Mouse (Mus musculus): ENCODE measurements around the gene Adap1. TPM values are rescaled to one million over a fixed set of nuclear protein-coding genes. Genes with fewer than 3 reads are reported as not detected.

Gene Adap1
- polyA plus RNA-seq, 1 experiment from 2014 or later: 2.0 TPM

DNA sequence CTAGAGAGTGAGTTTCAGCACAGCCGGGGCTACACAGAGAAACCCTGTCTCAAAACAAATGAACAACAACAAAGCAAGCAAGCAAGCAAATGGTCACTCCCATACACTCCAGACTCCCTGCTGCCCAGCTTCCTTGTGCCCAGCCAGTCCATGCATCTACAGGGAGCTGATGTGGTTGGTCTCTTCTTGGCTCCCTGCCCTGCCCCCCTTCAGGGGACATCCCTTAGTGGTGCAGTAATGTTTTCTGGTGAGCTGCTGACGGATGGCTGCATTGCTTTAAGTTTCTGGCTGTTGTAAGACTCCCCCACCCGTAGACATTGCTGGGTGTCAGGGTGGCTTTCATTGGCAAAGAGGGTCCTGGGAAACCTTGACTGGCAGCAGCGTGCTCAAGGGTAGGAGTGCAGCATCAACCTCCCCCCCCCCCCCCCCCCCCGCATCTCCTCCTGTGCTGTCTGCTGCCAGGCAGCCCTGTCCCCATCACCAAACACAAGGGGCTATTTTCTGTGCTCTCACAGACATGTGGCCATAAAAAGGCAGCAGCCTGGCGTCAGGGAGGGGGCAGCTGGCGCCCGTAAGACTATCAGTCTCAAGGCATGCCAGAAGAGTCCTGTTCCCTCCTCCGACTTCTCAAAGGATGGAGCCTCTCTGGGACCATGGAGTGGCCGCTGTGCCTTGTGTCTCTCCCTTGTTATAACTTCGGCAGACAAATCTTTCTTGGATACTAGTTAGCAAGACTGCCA lies 43.9 kb downstream of the Adap1 start:
- no peak overlapping the region for H3K4me2 ChIP-seq (ENCODE audit: low read depth, low read length, severe bottlenecking)
- DNase-seq (ENCODE audit: low spot score) (no peak), ATAC-seq (replicated peaks; ENCODE audit: low FRiP score) (no peak)
- H3K9me3 ChIP-seq (ENCODE audit: control insufficient read depth, low read length): no peaks in the 10 kb centered on the region
- no peak overlapping the region for H3K27ac ChIP-seq (ENCODE audit: low read depth, low read length)
- H3K4me1 ChIP-seq (replicated peaks; ENCODE audit: control insufficient read depth, insufficient read depth, low read length): no peaks in the 10 kb centered on the region
- H3K4me3 ChIP-seq (ENCODE audit: low read depth, low read length): no peak overlapping the region
- WGBS: 68% methylated on average over 10 of the region's 11 CpGs
- no peaks in the 10 kb centered on the region for H3K36me3 ChIP-seq (ENCODE audit: control insufficient read depth, insufficient read depth, low read length)
- no peak overlapping the region for H3K9ac ChIP-seq (ENCODE audit: low read length)
- no peaks in the 10 kb centered on the region for H3K27me3 ChIP-seq (ENCODE audit: control insufficient read depth, insufficient read depth, low read length)

DNA sequence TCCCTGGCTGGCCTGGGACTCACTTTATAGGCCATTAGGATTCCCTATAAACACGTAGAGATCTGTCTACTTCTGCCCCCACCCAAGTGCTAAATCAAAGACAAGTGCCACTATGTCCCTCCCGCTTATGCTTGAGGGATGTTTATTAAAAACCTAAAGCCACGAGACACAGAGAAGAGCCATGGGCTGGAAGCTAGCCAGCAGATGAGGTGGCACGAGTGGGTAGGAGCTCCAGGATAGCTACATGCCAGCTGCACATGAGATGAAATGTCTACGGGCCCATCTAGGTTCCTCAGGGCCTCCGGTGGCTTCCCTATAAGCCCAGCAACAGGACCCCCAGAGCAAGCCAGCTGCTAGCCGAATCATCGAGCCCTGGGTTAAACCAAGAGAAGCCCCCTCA lies 48.1 kb downstream of the Adap1 start:
- H3K4me3 ChIP-seq (ENCODE audit: low read depth, low read length): no peak overlapping the region
- no peak overlapping the region for H3K4me2 ChIP-seq (ENCODE audit: low read depth, low read length, severe bottlenecking)
- DNase-seq (ENCODE audit: low spot score): no peak
- H3K27me3 ChIP-seq (ENCODE audit: control insufficient read depth, insufficient read depth, low read length): no peaks in the 10 kb centered on the region
- no peaks in the 10 kb centered on the region for H3K4me1 ChIP-seq (replicated peaks; ENCODE audit: control insufficient read depth, insufficient read depth, low read length)
- WGBS: 88% methylated on average over 8 of the region's 8 CpGs
- no peak for ATAC-seq (replicated peaks; ENCODE audit: low FRiP score)
- no peak overlapping the region for H3K9ac ChIP-seq (ENCODE audit: low read length)
- H3K9me3 ChIP-seq (ENCODE audit: control insufficient read depth, low read length): no peaks in the 10 kb centered on the region
- no peak overlapping the region for H3K27ac ChIP-seq (ENCODE audit: low read depth, low read length)
- no peaks in the 10 kb centered on the region for H3K36me3 ChIP-seq (ENCODE audit: control insufficient read depth, insufficient read depth, low read length)

DNA sequence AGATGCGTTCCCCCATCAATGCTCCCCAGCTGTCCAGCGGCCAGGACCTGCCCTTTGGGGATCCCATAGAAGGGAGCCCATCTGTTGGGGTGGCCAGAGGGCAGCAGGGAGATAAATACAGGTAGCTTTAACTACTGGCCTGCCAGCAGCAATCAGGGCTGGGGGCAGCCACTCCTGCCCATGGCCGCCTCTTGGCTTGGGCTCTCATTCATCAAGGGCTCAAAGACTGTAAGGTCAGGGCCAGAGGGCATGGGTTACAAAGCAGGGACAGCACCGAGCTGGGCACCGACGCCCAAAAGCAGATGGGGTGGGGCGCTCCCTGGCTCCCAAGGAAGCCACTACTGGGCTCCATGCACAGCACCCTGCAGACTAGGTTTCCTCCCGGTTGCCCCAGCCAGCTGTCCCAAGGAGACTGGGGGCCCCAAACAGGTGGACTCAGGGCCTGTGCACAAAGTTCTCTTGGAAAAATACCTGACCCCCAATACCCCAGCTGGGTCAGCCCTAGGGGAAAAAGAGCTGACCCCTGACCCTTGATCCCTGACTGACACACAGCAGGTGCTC lies 53.3 kb downstream of the Adap1 start:
- Histone ChIP-seq H3K9ac (ENCODE audit: low read length) (no peak overlapping the region), H3K36me3 (ENCODE audit: control insufficient read depth, insufficient read depth, low read length) (peaks cover 4% of the 10 kb centered on the region; the same call in 1 of the 2 replicates), H3K27me3 (ENCODE audit: control insufficient read depth, insufficient read depth, low read length) (no peaks in the 10 kb centered on the region), H3K4me1 (replicated peaks; ENCODE audit: control insufficient read depth, insufficient read depth, low read length) (0 out of 2 replicates have a peak, but pooled peaks cover 2% of the 10 kb centered on the region), H3K4me3 (ENCODE audit: low read depth, low read length) (no peak overlapping the region), H3K4me2 (ENCODE audit: low read depth, low read length, severe bottlenecking) (no peak overlapping the region), H3K27ac (ENCODE audit: low read depth, low read length) (no peak overlapping the region), H3K9me3 (ENCODE audit: control insufficient read depth, low read length) (no peaks in the 10 kb centered on the region)
- peak; percentile 14; the same call in 1 of the 2 replicates for ATAC-seq (replicated peaks; ENCODE audit: low FRiP score)
- WGBS: 53% methylated on average over 8 of the region's 8 CpGs
- DNase-seq (ENCODE audit: low spot score): no peak

DNA sequence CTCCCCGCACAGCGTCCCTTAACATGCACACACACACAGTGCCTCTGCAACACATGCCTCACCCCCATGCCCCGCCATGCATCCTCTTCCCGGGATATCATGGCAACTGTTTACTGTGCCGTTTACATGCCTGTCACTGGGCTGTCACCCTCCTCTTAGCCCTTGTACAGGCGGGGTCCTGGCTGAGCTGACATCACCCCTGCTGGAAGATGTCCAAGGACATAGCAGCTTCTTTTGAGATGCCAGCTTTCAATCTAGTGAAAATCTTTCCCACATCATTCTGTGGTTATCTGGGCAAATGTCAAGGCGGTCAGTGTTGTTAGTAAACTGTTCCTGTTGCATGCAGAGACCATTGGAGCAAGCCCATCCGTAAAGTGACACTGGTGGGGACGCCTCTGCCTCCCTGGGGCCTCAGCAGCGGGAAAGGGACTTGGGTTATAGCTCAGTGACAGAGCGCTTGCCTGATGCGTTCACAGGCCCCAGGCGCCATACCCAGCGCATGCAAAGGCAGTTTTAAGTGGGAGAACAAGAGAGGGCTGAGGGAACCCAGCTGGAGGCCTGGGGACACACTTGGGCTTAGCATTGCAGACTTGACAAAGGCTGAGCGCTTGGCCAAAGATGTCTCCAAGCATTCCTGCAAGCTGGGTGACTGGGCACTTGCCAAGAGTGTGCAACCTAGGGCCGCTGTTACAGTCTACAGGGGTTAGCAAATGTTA lies 54.5 kb downstream of the Adap1 start:
- Histone ChIP-seq H3K9me3 (ENCODE audit: control insufficient read depth, low read length) (no peaks in the 10 kb centered on the region), H3K36me3 (ENCODE audit: control insufficient read depth, insufficient read depth, low read length) (peaks cover 8% of the 10 kb centered on the region; the same call in 1 of the 2 replicates), H3K27ac (ENCODE audit: low read depth, low read length) (no peak overlapping the region), H3K4me3 (ENCODE audit: low read depth, low read length) (no peak overlapping the region), H3K4me1 (replicated peaks; ENCODE audit: control insufficient read depth, insufficient read depth, low read length) (0 out of 2 replicates have a peak, but pooled peaks cover 2% of the 10 kb centered on the region), H3K27me3 (ENCODE audit: control insufficient read depth, insufficient read depth, low read length) (no peaks in the 10 kb centered on the region), H3K9ac (ENCODE audit: low read length) (no peak overlapping the region), H3K4me2 (ENCODE audit: low read depth, low read length, severe bottlenecking) (no peak overlapping the region)
- WGBS: 74% methylated on average over 16 of the region's 16 CpGs
- ATAC-seq (replicated peaks; ENCODE audit: low FRiP score): no peak
- DNase-seq (ENCODE audit: low spot score): no peak

DNA sequence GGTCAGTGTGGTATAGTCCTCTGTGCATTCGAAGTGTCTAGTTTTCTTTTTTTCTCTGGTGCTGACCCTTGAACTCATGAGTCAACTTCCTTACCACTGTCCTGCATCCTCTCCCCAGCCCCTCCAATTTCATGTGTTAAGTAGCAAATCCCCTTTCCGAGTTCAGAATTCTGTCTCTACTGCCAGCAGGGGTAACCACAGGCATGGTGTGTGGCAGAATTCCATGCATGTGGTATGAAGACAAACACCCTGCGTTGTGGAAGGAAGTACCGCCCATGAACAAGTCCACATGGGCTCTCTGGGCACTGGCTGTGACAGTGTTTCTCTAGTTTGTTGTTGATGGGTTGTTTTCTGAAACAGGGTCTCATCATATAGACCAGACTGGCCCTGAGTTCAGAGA lies 57.8 kb downstream of the Adap1 start:
- H3K36me3 ChIP-seq (ENCODE audit: control insufficient read depth, insufficient read depth, low read length): peaks cover 21% of the 10 kb centered on the region; the same call in 1 of the 2 replicates

DNA sequence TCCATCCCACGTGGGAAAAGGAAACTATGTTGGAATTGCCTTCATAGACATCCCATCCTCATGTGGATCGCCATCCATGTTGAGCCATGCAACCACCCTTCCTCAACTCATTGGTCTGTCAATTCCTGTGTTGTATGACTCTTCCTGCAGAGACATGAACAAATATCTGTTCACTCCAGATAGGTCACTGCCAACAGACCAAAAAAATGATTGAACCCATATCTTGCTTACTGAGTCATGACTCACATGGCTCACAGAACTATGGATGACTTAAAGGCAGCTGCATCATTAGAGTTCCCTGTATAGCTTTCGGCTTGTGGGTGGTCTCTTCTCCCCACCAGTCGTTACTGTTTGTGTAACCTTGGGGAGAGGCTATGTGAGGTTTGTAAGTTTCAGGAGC lies 64.0 kb downstream of the Adap1 start:
- ATAC-seq (replicated peaks; ENCODE audit: low FRiP score) (no peak), DNase-seq (ENCODE audit: low spot score) (no peak)
- no peaks in the 10 kb centered on the region for H3K9me3 ChIP-seq (ENCODE audit: control insufficient read depth, low read length)
- no peak overlapping the region for H3K4me2 ChIP-seq (ENCODE audit: low read depth, low read length, severe bottlenecking)
- no peaks in the 10 kb centered on the region for H3K27me3 ChIP-seq (ENCODE audit: control insufficient read depth, insufficient read depth, low read length)
- H3K4me1 ChIP-seq (replicated peaks; ENCODE audit: control insufficient read depth, insufficient read depth, low read length): no peaks in the 10 kb centered on the region
- 89% methylated on average over 4 of the region's 4 CpGs for whole genome bisulfite sequencing
- H3K36me3 ChIP-seq (ENCODE audit: control insufficient read depth, insufficient read depth, low read length): peaks cover 17% of the 10 kb centered on the region; the same call in 1 of the 2 replicates
- H3K27ac ChIP-seq (ENCODE audit: low read depth, low read length): no peak overlapping the region
- no peak overlapping the region for H3K9ac ChIP-seq (ENCODE audit: low read length)
- H3K4me3 ChIP-seq (ENCODE audit: low read depth, low read length): no peak overlapping the region

More for the DNA sequence above, 57.8 kb downstream of the Adap1 start:
- Histone ChIP-seq H3K9me3 (ENCODE audit: control insufficient read depth, low read length) (no peaks in the 10 kb centered on the region), H3K4me2 (ENCODE audit: low read depth, low read length, severe bottlenecking) (no peak overlapping the region), H3K27me3 (ENCODE audit: control insufficient read depth, insufficient read depth, low read length) (no peaks in the 10 kb centered on the region), H3K9ac (ENCODE audit: low read length) (no peak overlapping the region), H3K4me3 (ENCODE audit: low read depth, low read length) (no peak overlapping the region), H3K27ac (ENCODE audit: low read depth, low read length) (no peak overlapping the region), H3K4me1 (replicated peaks; ENCODE audit: control insufficient read depth, insufficient read depth, low read length) (0 out of 2 replicates have a peak, but pooled peaks cover 2% of the 10 kb centered on the region)
- ATAC-seq (replicated peaks; ENCODE audit: low FRiP score) (no peak), DNase-seq (ENCODE audit: low spot score) (no peak)
- WGBS: 87% methylated on average over 4 of the region's 4 CpGs

DNA sequence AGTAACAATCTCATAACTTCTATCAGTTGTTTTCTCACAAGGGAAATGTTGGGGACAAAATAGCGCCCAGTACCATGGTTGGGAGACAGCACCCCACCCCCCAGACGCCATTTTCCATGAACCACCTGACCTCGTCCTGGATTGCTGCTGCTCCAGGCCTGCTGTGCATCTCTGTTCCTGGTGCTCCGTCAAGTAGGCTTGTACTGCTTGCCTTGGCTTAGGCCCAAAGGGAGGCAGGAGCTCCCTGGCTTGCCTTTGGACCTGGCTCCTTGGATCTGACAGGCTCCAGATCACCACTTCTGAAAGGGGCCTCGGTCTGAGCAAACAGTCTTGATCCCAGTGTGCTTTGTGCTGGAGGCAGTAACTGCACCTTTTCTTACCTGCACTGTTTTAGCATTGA lies 65.6 kb downstream of the Adap1 start:
- Histone ChIP-seq H3K4me3 (ENCODE audit: low read depth, low read length) (no peak overlapping the region), H3K27ac (ENCODE audit: low read depth, low read length) (no peak overlapping the region), H3K36me3 (ENCODE audit: control insufficient read depth, insufficient read depth, low read length) (peaks cover 10% of the 10 kb centered on the region; the same call in 1 of the 2 replicates), H3K4me2 (ENCODE audit: low read depth, low read length, severe bottlenecking) (no peak overlapping the region), H3K9me3 (ENCODE audit: control insufficient read depth, low read length) (no peaks in the 10 kb centered on the region), H3K9ac (ENCODE audit: low read length) (no peak overlapping the region), H3K4me1 (replicated peaks; ENCODE audit: control insufficient read depth, insufficient read depth, low read length) (no peaks in the 10 kb centered on the region), H3K27me3 (ENCODE audit: control insufficient read depth, insufficient read depth, low read length) (no peaks in the 10 kb centered on the region)
- DNase-seq (ENCODE audit: low spot score) (no peak), ATAC-seq (replicated peaks; ENCODE audit: low FRiP score) (no peak)
- 86% methylated on average over 5 of the region's 5 CpGs for WGBS

DNA sequence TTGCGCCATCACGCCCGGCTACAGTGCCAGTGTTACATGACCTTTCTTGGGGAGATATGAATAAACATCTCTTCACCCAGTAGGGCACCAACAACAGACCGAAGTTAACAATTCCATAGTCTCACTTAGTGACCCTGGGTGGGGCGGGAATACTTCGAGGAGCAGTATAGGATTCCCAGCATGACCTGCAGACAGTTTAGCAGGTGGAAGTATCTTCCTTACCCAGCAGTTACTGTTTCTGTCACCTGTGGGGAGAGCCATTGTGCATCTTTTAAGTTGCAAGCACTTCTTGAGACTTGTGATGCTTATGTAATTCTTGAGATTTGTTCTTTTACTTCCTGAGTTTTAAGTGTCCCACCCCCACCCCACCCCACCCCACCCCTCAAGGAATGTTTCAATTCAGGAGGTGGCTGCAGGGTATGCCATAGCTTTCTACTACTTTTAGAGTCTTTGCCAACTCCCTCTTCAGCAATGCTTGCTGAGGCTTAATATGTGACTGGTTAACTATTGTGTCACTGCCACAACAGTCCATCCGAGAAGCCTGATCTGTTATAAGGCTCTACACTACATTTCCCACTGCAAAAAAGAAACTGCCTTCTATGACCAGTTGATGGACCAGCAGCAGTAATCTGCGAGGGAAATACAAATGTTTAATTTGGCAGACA lies 66.9 kb downstream of the Adap1 start:
- H3K9me3 ChIP-seq (ENCODE audit: control insufficient read depth, low read length): no peaks in the 10 kb centered on the region
- WGBS: 94% methylated on average over 8 of the region's 8 CpGs
- no peaks in the 10 kb centered on the region for H3K27me3 ChIP-seq (ENCODE audit: control insufficient read depth, insufficient read depth, low read length)
- H3K9ac ChIP-seq (ENCODE audit: low read length): no peak overlapping the region
- H3K4me2 ChIP-seq (ENCODE audit: low read depth, low read length, severe bottlenecking): no peak overlapping the region
- H3K36me3 ChIP-seq (ENCODE audit: control insufficient read depth, insufficient read depth, low read length): peaks cover 6% of the 10 kb centered on the region; the same call in 1 of the 2 replicates
- DNase-seq (ENCODE audit: low spot score) (no peak), ATAC-seq (replicated peaks; ENCODE audit: low FRiP score) (no peak)
- peaks cover 6% of the 10 kb centered on the region for H3K4me1 ChIP-seq (replicated peaks; ENCODE audit: control insufficient read depth, insufficient read depth, low read length)
- H3K4me3 ChIP-seq (ENCODE audit: low read depth, low read length): no peak overlapping the region
- H3K27ac ChIP-seq (ENCODE audit: low read depth, low read length): no peak overlapping the region

Data from forebrain, embryonic 11.5 days (tissue).